Mouse (Mus musculus) CH12.LX (cell line): ENCODE results near the gene Tmem198. TPM values are rescaled to one million over a fixed set of nuclear protein-coding genes. Genes with fewer than 3 reads are reported as not detected.

ENCODE experiments used
- DNase-seq: peaks from one replicate; pipeline ENCODE4 v3.0.0-alpha.2; 2013; ENCODE audit errors: extremely low read depth
- H3K27ac ChIP-seq: 2 replicates; pipeline ENCODE4 v1.5.1; 2012; ENCODE audit warnings: low read depth, mild to moderate bottlenecking, control low read depth, moderate library complexity; ENCODE audit not compliant: insufficient read depth
- H3K27me3 ChIP-seq: replicated peaks from 2 replicates; pipeline ENCODE3; 2012; ENCODE audit warnings: inconsistent platforms
- H3K36me3 ChIP-seq, 2 experiments: replicated peaks in 1 of 2; 2 replicates each; pipeline versions ENCODE3 to v1.6.1; 2012; ENCODE audit warnings: inconsistent platforms in 1 of 2, low read length in 1 of 2, mild to moderate bottlenecking in 1 of 2, mixed read lengths in 1 of 2, moderate library complexity in 1 of 2; ENCODE audit not compliant: control insufficient read depth in 1 of 2, insufficient read depth in 1 of 2
- H3K4me1 ChIP-seq, 2 experiments: 2 replicates each; pipeline ENCODE4 v1.6.1; 2012; ENCODE audit warnings: inconsistent platforms in 1 of 2, moderate library complexity in 1 of 2; ENCODE audit not compliant: insufficient read depth in 2 of 2, control insufficient read depth in 1 of 2
- H3K4me2 ChIP-seq: 2 replicates; pipeline ENCODE4 v1.6.1; 2012; ENCODE audit warnings: low read depth, mild to moderate bottlenecking, control low read depth; ENCODE audit not compliant: poor library complexity, insufficient read depth, severe bottlenecking
- H3K4me3 ChIP-seq, 3 experiments: fragments of 150-350 bp in 1 of 3; sonication (generic) in 1 of 3; replicated peaks in 1 of 3; 2 replicates each; pipeline versions ENCODE3 to v1.5.1; 2011 to 2012; ENCODE audit warnings: low read depth in 2 of 3, low read length in 2 of 3, mild to moderate bottlenecking in 2 of 3, moderate library complexity in 2 of 3, control low read depth in 1 of 3, improper control_type of control experiment in 1 of 3, inconsistent platforms in 1 of 3, mixed read lengths in 1 of 3; ENCODE audit not compliant: poor library complexity in 1 of 3
- H3K79me2 ChIP-seq: replicated peaks from 2 replicates; pipeline ENCODE4 v1.6.1; 2012; ENCODE audit warnings: mild to moderate bottlenecking, moderate library complexity; ENCODE audit not compliant: control insufficient read depth, poor library complexity, insufficient read depth, severe bottlenecking; ENCODE audit errors: extremely low read depth
- H3K9ac ChIP-seq: 2 replicates; pipeline ENCODE4 v1.6.1; 2012; ENCODE audit warnings: low read depth, mild to moderate bottlenecking, control low read depth, moderate library complexity; ENCODE audit not compliant: insufficient read depth
- H3K9me3 ChIP-seq: replicated peaks from 2 replicates; pipeline ENCODE3; 2012; ENCODE audit warnings: low read length, inconsistent platforms, mixed read lengths
- BHLHE40 ChIP-seq: IDR thresholded peaks from 2 replicates; pipeline ENCODE4 v1.6.1; 2011; ENCODE audit warnings: mild to moderate bottlenecking, low read depth, low read length, improper control_type of control experiment
- CTCF ChIP-seq, 2 experiments: IDR thresholded peaks in 1 of 2; conservative IDR thresholded peaks in 1 of 2; 2 replicates each; pipeline ENCODE4 v1.5.1; 2011 to 2012; ENCODE audit warnings: low read depth in 2 of 2, low read length in 2 of 2, improper control_type of control experiment in 1 of 2, inconsistent platforms in 1 of 2, mild to moderate bottlenecking in 1 of 2, moderate library complexity in 1 of 2
- E2F4 ChIP-seq: IDR thresholded peaks from 2 replicates; pipeline ENCODE4 v1.6.1; 2011; ENCODE audit warnings: low read depth, low read length, improper control_type of control experiment; ENCODE audit not compliant: insufficient replicate concordance
- EP300 ChIP-seq: IDR thresholded peaks from 2 replicates; pipeline ENCODE4 v1.6.1; 2011; ENCODE audit warnings: low read length, improper control_type of control experiment
- GABPA ChIP-seq: IDR thresholded peaks from 2 replicates; pipeline ENCODE4 v1.6.1; 2012; ENCODE audit warnings: low read depth, low read length, improper control_type of control experiment, inconsistent platforms; ENCODE audit not compliant: insufficient replicate concordance
- MAFK ChIP-seq: IDR thresholded peaks from 2 replicates; pipeline ENCODE4 v1.6.1; 2011; ENCODE audit warnings: low read length, improper control_type of control experiment; ENCODE audit not compliant: insufficient replicate concordance
- MAX ChIP-seq: IDR thresholded peaks from 2 replicates; pipeline ENCODE4 v1.6.1; 2011; ENCODE audit warnings: low read length, improper control_type of control experiment
- POLR2A ChIP-seq: IDR thresholded peaks from 2 replicates; pipeline ENCODE4 v1.6.1; 2011; ENCODE audit warnings: low read depth, mild to moderate bottlenecking, improper control_type of control experiment, low read length
- RAD21 ChIP-seq: IDR thresholded peaks from 2 replicates; pipeline ENCODE4 v1.6.1; 2011; ENCODE audit warnings: low read depth, mild to moderate bottlenecking, low read length, improper control_type of control experiment, moderate library complexity
- RCOR1 ChIP-seq: conservative IDR thresholded peaks from 2 replicates; pipeline ENCODE4 v1.6.1; 2012; ENCODE audit warnings: low read depth, mild to moderate bottlenecking, inconsistent platforms, low read length, improper control_type of control experiment
- TCF12 ChIP-seq: IDR thresholded peaks from 2 replicates; pipeline ENCODE4 v1.6.1; 2014; ENCODE audit warnings: low read depth, mild to moderate bottlenecking, inconsistent platforms, low read length, improper control_type of control experiment
- UBTF ChIP-seq: IDR thresholded peaks from 2 replicates; pipeline ENCODE4 v1.6.1; 2012; ENCODE audit warnings: low read depth, mild to moderate bottlenecking, inconsistent platforms, low read length, improper control_type of control experiment, moderate library complexity
- USF1 ChIP-seq: IDR thresholded peaks from 2 replicates; pipeline ENCODE4 v1.6.1; 2014; ENCODE audit warnings: low read depth, mild to moderate bottlenecking, inconsistent platforms, low read length, improper control_type of control experiment
- ZMIZ1 ChIP-seq: IDR thresholded peaks from 2 replicates; pipeline ENCODE4 v1.6.1; 2012; ENCODE audit warnings: low read depth, mild to moderate bottlenecking, inconsistent platforms, low read length, improper control_type of control experiment
- ZNF384 ChIP-seq: IDR thresholded peaks from 2 replicates; pipeline ENCODE4 v1.6.1; 2012; ENCODE audit warnings: low read depth, low read length, improper control_type of control experiment, inconsistent platforms
- dilution Hi-C: fragments of 300-500 bp; cut with MboI; formaldehyde crosslinking; loops from 2 replicates; pipeline ENCODE4 v1.14.3; 2020; ENCODE audit warnings: low sequenced_read_pairs; ENCODE audit not compliant: extremely low pct_unique_long_range_greater_than_20kb, extremely low pct_ligation_motif_present
- in situ Hi-C: fragments of 300-500 bp; cut with MboI; formaldehyde crosslinking; loops from 3 replicates; pipeline ENCODE4 v1.14.3; 2019; ENCODE audit warnings: low sequenced_read_pairs, low pct_ligation_motif_present, low pct_unique_long_range_greater_than_20kb, mixed read lengths
- polyA plus RNA-seq: library from polyadenylated mRNA; unstranded; fragments of >175 nt; gene quantifications from 2 replicates; pipeline ENCODE4 v1.2.1, GENCODE M21; 2012; ENCODE audit warnings: low read depth; ENCODE audit not compliant: insufficient read length
- total RNA-seq, 2 experiments: library from RNA; depleted of rRNA; stranded (reverse); fragments of 300-350 nt in 1 of 2; fragments of >200 nt in 1 of 2; gene quantifications; 2 replicates each; pipeline ENCODE4 v1.2.3; 2012 to 2014

Tmem198 gene
- total and polyA plus RNA-seq, 3 experiments = 0.51 to 1.1 (median 0.80) TPM

DNA sequence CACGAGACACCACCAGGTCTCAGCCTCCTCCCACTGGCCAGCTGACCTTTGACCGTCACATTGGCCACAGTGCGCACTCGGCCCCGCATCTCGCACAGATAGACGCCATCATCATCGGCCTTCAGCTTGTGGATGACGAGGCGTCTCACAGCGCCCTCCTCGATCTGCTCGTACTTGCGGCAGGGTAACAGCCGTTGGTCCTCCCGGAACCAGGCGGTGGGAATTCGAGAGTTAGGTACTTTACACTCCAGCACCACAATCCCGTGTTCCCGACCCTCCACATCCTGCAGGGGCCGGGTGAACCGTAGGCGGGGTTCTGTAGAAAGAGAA, 24.3 kb downstream of the Tmem198 start:
- DNase-seq = no peak
- Histone ChIP-seq H3K4me3 (no peak overlapping the region), H3K79me2 (no peaks in the 10 kb centered on the region), H3K9me3 (peaks cover 13% of the 10 kb centered on the region), H3K36me3 (no peaks in the 10 kb centered on the region), H3K27ac (no peak overlapping the region), H3K27me3 (peaks cover 25% of the 10 kb centered on the region), H3K9ac (no peak overlapping the region), H3K4me1 (peaks cover 6 to 14% of the 10 kb centered on the region in 2 experiments), H3K4me2 (no peak overlapping the region)
- dilution Hi-C loops (no loop called here), in situ Hi-C loops (no loop called here)
- no peak for TF ChIP-seq UBTF

DNA sequence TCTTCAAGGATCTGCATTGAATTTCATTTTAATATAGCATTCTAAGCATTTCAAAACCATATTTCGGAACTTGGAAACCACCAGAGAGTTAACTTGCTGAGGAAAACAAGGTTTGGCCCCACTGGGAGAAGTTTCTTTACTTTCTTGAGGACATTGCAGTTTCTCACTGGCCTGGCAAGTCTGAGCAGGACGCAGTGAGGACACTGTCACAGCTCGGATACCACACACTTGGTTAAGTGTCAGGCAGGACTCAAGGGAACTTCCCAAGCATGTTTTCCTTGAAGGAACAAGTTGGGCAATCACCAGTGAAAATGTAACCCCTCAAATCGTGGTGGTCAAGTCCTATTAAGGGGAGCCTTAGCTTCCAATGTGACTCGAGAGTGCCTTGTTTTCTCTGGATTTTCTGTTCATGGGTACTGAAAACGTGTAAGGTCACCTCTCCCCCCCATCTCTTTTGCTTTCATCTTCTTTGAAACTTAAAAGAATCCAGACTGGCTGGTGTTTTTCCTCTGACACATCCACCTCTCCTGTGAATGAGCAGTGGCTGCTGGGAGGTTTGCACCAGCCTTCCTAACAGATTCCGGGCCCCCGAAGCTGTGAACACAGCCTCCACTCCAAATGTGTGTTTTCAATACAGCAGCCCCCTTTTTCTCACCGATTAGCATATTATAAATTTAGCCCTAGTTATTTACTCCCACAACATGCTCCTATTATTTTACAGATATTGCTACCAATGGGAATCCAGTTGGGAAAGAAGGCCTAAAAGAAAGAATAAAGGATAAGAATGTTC, 25.1 kb downstream of the Tmem198 start:
- H3K9me3 ChIP-seq = peaks cover 13% of the 10 kb centered on the region
- no peak overlapping the region for H3K4me2 ChIP-seq
- peaks cover 26% of the 10 kb centered on the region for H3K27me3 ChIP-seq
- peaks cover under 1 to 6% of the 10 kb centered on the region in 2 experiments; a peak in 3 of 4 replicates for H3K4me1 ChIP-seq
- no peaks in the 10 kb centered on the region for H3K36me3 ChIP-seq
- H3K4me3 ChIP-seq = no peak overlapping the region
- no peak overlapping the region for H3K27ac ChIP-seq
- DNase-seq = no peak
- in situ Hi-C loops (no loop called here), dilution Hi-C loops (no loop called here)
- H3K9ac ChIP-seq = no peak overlapping the region
- no peaks in the 10 kb centered on the region for H3K79me2 ChIP-seq
- no peak for TF ChIP-seq UBTF

GRCm38 (mm10) chr1:75505159-75505955, 26.0 kb downstream of the Tmem198 start:
- Histone ChIP-seq H3K79me2 (no peaks in the 10 kb centered on the region), H3K36me3 (no peaks in the 10 kb centered on the region), H3K9ac (no peak overlapping the region), H3K27ac (no peak overlapping the region), H3K4me2 (no peak overlapping the region), H3K9me3 (peaks cover 13% of the 10 kb centered on the region), H3K4me1 (no peaks in the 10 kb centered on the region), H3K27me3 (peaks cover 24% of the 10 kb centered on the region), H3K4me3 (no peak overlapping the region)
- no peak for DNase-seq
- dilution Hi-C loops = no loop called here
- TF ChIP-seq ZMIZ1 (no peak), POLR2A (no peak), CTCF (conservative IDR thresholded peaks at IDR 0.05 in 1 of 2, IDR thresholded peaks at IDR 0.05 in 1 of 2; ENCODE audit: low read depth in 2 of 2, low read length in 2 of 2) (no peak), MAX (no peak), E2F4 (no peak), BHLHE40 (no peak), GABPA (no peak), TCF12 (no peak), USF1 (no peak), UBTF (no peak), MAFK (no peak), RAD21 (no peak), EP300 (no peak), ZNF384 (no peak), RCOR1 (no peak)
- in situ Hi-C loops = no loop called here
